Mouse (Mus musculus) CH12.LX (cell line): ENCODE results near the gene Wbp11. TPM values are rescaled to one million over a fixed set of nuclear protein-coding genes. Genes with fewer than 3 reads are reported as not detected.

Source experiments
- DNase-seq: peaks from one replicate; pipeline ENCODE4 v3.0.0-alpha.2; 2013; ENCODE audit errors: extremely low read depth
- H3K27ac ChIP-seq: 2 replicates; pipeline ENCODE4 v1.5.1; 2012; ENCODE audit warnings: low read depth, mild to moderate bottlenecking, control low read depth, moderate library complexity; ENCODE audit not compliant: insufficient read depth
- H3K27me3 ChIP-seq: replicated peaks from 2 replicates; pipeline ENCODE3; 2012; ENCODE audit warnings: inconsistent platforms
- H3K36me3 ChIP-seq, 2 experiments: replicated peaks in 1 of 2; 2 replicates each; pipeline versions ENCODE3 to v1.6.1; 2012; ENCODE audit warnings: inconsistent platforms in 1 of 2, low read length in 1 of 2, mild to moderate bottlenecking in 1 of 2, mixed read lengths in 1 of 2, moderate library complexity in 1 of 2; ENCODE audit not compliant: control insufficient read depth in 1 of 2, insufficient read depth in 1 of 2
- H3K4me1 ChIP-seq, 2 experiments: 2 replicates each; pipeline ENCODE4 v1.6.1; 2012; ENCODE audit warnings: inconsistent platforms in 1 of 2, moderate library complexity in 1 of 2; ENCODE audit not compliant: insufficient read depth in 2 of 2, control insufficient read depth in 1 of 2
- H3K4me2 ChIP-seq: 2 replicates; pipeline ENCODE4 v1.6.1; 2012; ENCODE audit warnings: low read depth, mild to moderate bottlenecking, control low read depth; ENCODE audit not compliant: poor library complexity, insufficient read depth, severe bottlenecking
- H3K4me3 ChIP-seq, 3 experiments: fragments of 150-350 bp in 1 of 3; sonication (generic) in 1 of 3; replicated peaks in 1 of 3; 2 replicates each; pipeline versions ENCODE3 to v1.5.1; 2011 to 2012; ENCODE audit warnings: low read depth in 2 of 3, low read length in 2 of 3, mild to moderate bottlenecking in 2 of 3, moderate library complexity in 2 of 3, control low read depth in 1 of 3, improper control_type of control experiment in 1 of 3, inconsistent platforms in 1 of 3, mixed read lengths in 1 of 3; ENCODE audit not compliant: poor library complexity in 1 of 3
- H3K79me2 ChIP-seq: replicated peaks from 2 replicates; pipeline ENCODE4 v1.6.1; 2012; ENCODE audit warnings: mild to moderate bottlenecking, moderate library complexity; ENCODE audit not compliant: control insufficient read depth, poor library complexity, insufficient read depth, severe bottlenecking; ENCODE audit errors: extremely low read depth
- H3K9ac ChIP-seq: 2 replicates; pipeline ENCODE4 v1.6.1; 2012; ENCODE audit warnings: low read depth, mild to moderate bottlenecking, control low read depth, moderate library complexity; ENCODE audit not compliant: insufficient read depth
- H3K9me3 ChIP-seq: replicated peaks from 2 replicates; pipeline ENCODE3; 2012; ENCODE audit warnings: low read length, inconsistent platforms, mixed read lengths
- BHLHE40 ChIP-seq: IDR thresholded peaks from 2 replicates; pipeline ENCODE4 v1.6.1; 2011; ENCODE audit warnings: mild to moderate bottlenecking, low read depth, low read length, improper control_type of control experiment
- CHD1 ChIP-seq: IDR thresholded peaks from 2 replicates; pipeline ENCODE4 v1.6.1; 2012; ENCODE audit warnings: low read depth, low read length, improper control_type of control experiment, inconsistent platforms
- CHD2 ChIP-seq: IDR thresholded peaks from 2 replicates; pipeline ENCODE4 v1.6.1; 2011; ENCODE audit warnings: low read length, improper control_type of control experiment
- ELF1 ChIP-seq: IDR thresholded peaks from 2 replicates; pipeline ENCODE4 v1.6.1; 2014; ENCODE audit warnings: low read depth, mild to moderate bottlenecking, inconsistent platforms, low read length, improper control_type of control experiment
- EP300 ChIP-seq: IDR thresholded peaks from 2 replicates; pipeline ENCODE4 v1.6.1; 2011; ENCODE audit warnings: low read length, improper control_type of control experiment
- HCFC1 ChIP-seq: IDR thresholded peaks from 2 replicates; pipeline ENCODE4 v1.6.1; 2012; ENCODE audit warnings: low read depth, mild to moderate bottlenecking, inconsistent platforms, low read length, improper control_type of control experiment
- IRF4 ChIP-seq: IDR thresholded peaks from 2 replicates; pipeline ENCODE4 v1.6.1; 2014; ENCODE audit warnings: low read depth, mild to moderate bottlenecking, inconsistent platforms, low read length, improper control_type of control experiment
- MAFK ChIP-seq: IDR thresholded peaks from 2 replicates; pipeline ENCODE4 v1.6.1; 2011; ENCODE audit warnings: low read length, improper control_type of control experiment; ENCODE audit not compliant: insufficient replicate concordance
- MXI1 ChIP-seq: IDR thresholded peaks from 2 replicates; pipeline ENCODE4 v1.6.1; 2011; ENCODE audit warnings: mild to moderate bottlenecking, low read depth, low read length, improper control_type of control experiment
- PAX5 ChIP-seq: IDR thresholded peaks from 2 replicates; pipeline ENCODE4 v1.6.1; 2012; ENCODE audit warnings: low read length, inconsistent platforms, mixed read lengths
- POLR2A ChIP-seq: IDR thresholded peaks from 2 replicates; pipeline ENCODE4 v1.6.1; 2011; ENCODE audit warnings: low read depth, mild to moderate bottlenecking, improper control_type of control experiment, low read length
- RAD21 ChIP-seq: IDR thresholded peaks from 2 replicates; pipeline ENCODE4 v1.6.1; 2011; ENCODE audit warnings: low read depth, mild to moderate bottlenecking, low read length, improper control_type of control experiment, moderate library complexity
- RCOR1 ChIP-seq: conservative IDR thresholded peaks from 2 replicates; pipeline ENCODE4 v1.6.1; 2012; ENCODE audit warnings: low read depth, mild to moderate bottlenecking, inconsistent platforms, low read length, improper control_type of control experiment
- SIN3A ChIP-seq: IDR thresholded peaks from 2 replicates; pipeline ENCODE4 v1.6.1; 2012; ENCODE audit warnings: low read length, improper control_type of control experiment, inconsistent platforms
- SMC3 ChIP-seq: IDR thresholded peaks from 2 replicates; pipeline ENCODE4 v1.6.1; 2011; ENCODE audit warnings: low read depth, low read length, improper control_type of control experiment
- TBP ChIP-seq: conservative IDR thresholded peaks from 2 replicates; pipeline ENCODE4 v1.6.1; 2011; ENCODE audit warnings: low read depth, low read length, improper control_type of control experiment
- TCF12 ChIP-seq: IDR thresholded peaks from 2 replicates; pipeline ENCODE4 v1.6.1; 2014; ENCODE audit warnings: low read depth, mild to moderate bottlenecking, inconsistent platforms, low read length, improper control_type of control experiment
- USF1 ChIP-seq: IDR thresholded peaks from 2 replicates; pipeline ENCODE4 v1.6.1; 2014; ENCODE audit warnings: low read depth, mild to moderate bottlenecking, inconsistent platforms, low read length, improper control_type of control experiment
- ZC3H11A ChIP-seq: IDR thresholded peaks from 2 replicates; pipeline ENCODE4 v1.6.1; 2012; ENCODE audit warnings: low read depth, mild to moderate bottlenecking, inconsistent platforms, low read length, improper control_type of control experiment
- dilution Hi-C: fragments of 300-500 bp; cut with MboI; formaldehyde crosslinking; loops from 2 replicates; pipeline ENCODE4 v1.14.3; 2020; ENCODE audit warnings: low sequenced_read_pairs; ENCODE audit not compliant: extremely low pct_unique_long_range_greater_than_20kb, extremely low pct_ligation_motif_present
- in situ Hi-C: fragments of 300-500 bp; cut with MboI; formaldehyde crosslinking; loops from 3 replicates; pipeline ENCODE4 v1.14.3; 2019; ENCODE audit warnings: low sequenced_read_pairs, low pct_ligation_motif_present, low pct_unique_long_range_greater_than_20kb, mixed read lengths
- polyA plus RNA-seq: library from polyadenylated mRNA; unstranded; fragments of >175 nt; gene quantifications from 2 replicates; pipeline ENCODE4 v1.2.1, GENCODE M21; 2012; ENCODE audit warnings: low read depth; ENCODE audit not compliant: insufficient read length
- total RNA-seq, 2 experiments: library from RNA; depleted of rRNA; stranded (reverse); fragments of 300-350 nt in 1 of 2; fragments of >200 nt in 1 of 2; gene quantifications; 2 replicates each; pipeline ENCODE4 v1.2.3; 2012 to 2014

Wbp11 gene
- total and polyA plus RNA-seq, 3 experiments = 27.7 to 189 (median 51.3) TPM

- H3K27ac ChIP-seq = no peak overlapping the region
- H3K4me1 ChIP-seq = peaks cover 0 to 2% of the 10 kb centered on the region in 2 experiments; a peak in 1 of 4 replicates
- H3K4me3 ChIP-seq = no peak overlapping the region
- in situ Hi-C loops = no loop called here
- no peak overlapping the region for H3K4me2 ChIP-seq
- no peak overlapping the region for H3K9ac ChIP-seq
- DNase-seq = no peak
- no peaks in the 10 kb centered on the region for H3K9me3 ChIP-seq
- dilution Hi-C loops = no loop called here
- H3K36me3 ChIP-seq = no peaks in the 10 kb centered on the region
- no peaks in the 10 kb centered on the region for H3K27me3 ChIP-seq
- H3K79me2 ChIP-seq = no peaks in the 10 kb centered on the region
- TF ChIP-seq CHD2 = no peak
- TF ChIP-seq SIN3A = no peak
- TF ChIP-seq TCF12 = no peak
- TF ChIP-seq RAD21 = no peak
- TF ChIP-seq TBP = no peak
- no peak for TF ChIP-seq POLR2A
- TF ChIP-seq PAX5 = no peak
- TF ChIP-seq SMC3 = no peak
- TF ChIP-seq USF1 = no peak
- no peak for TF ChIP-seq EP300
- TF ChIP-seq IRF4 = no peak
- no peak for TF ChIP-seq BHLHE40
- TF ChIP-seq MAFK = no peak
- no peak for TF ChIP-seq HCFC1
- no peak for TF ChIP-seq RCOR1
- no peak for TF ChIP-seq ZC3H11A
- TF ChIP-seq, all 38 proteins: peak for 0
Observed at GRCm38 (mm10) chr6:136782146-136782545, 45.9 kb downstream of the Wbp11 start.

- Histone ChIP-seq H3K4me1 (peaks cover 0 to 2% of the 10 kb centered on the region in 2 experiments; a peak in 1 of 4 replicates), H3K9ac (no peak within 1 kb of the TSS), H3K27ac (no peak within 1 kb of the TSS), H3K79me2 (no peaks in the 10 kb centered on the region), H3K9me3 (no peaks in the 10 kb centered on the region), H3K27me3 (no peaks in the 10 kb centered on the region), H3K4me3 (no peak within 1 kb of the TSS), H3K4me2 (no peak within 1 kb of the TSS), H3K36me3 (no peaks in the 10 kb centered on the region)
- dilution Hi-C loops (no loop called here), in situ Hi-C loops (no loop called here)
- DNase-seq = no peak
- TF ChIP-seq CHD1 (no peak), MXI1 (no peak), ZC3H11A (no peak), RAD21 (no peak), TBP (no peak), ELF1 (no peak), BHLHE40 (no peak)
Observed at GRCm38 (mm10) chr6:136781377-136781986, 46.6 kb downstream of the Wbp11 start, which contains the start of gene Gucy2c. Gene Gucy2c, minus strand, starts transcription at chr6:136781765.
